Mouse (Mus musculus) midbrain, embryonic 14.5 days (tissue): ENCODE results near the gene Bpnt1. TPM values are rescaled to one million over a fixed set of nuclear protein-coding genes. Genes with fewer than 3 reads are reported as not detected.

ENCODE experiments used
- ATAC-seq: fragments of 200-750 bp; cut with Nextera tagmentation; 2 replicates; pipeline ENCODE4 v1.8.0; 2017; ENCODE audit warnings: moderate number of reproducible peaks, moderate library complexity; ENCODE audit not compliant: low FRiP score, low TSS enrichment
- DNase-seq: peaks from one replicate; pipeline ENCODE4 v3.0.0-alpha.2; 2015
- H3K27ac ChIP-seq: fragments of 300-500 bp; sonication (generic); replicated peaks from 2 replicates; pipeline ENCODE4 v1.5.1; 2014; ENCODE audit warnings: mild to moderate bottlenecking, low read depth, low read length, moderate library complexity
- H3K27me3 ChIP-seq: fragments of 300-500 bp; sonication (generic); 2 replicates; pipeline ENCODE4 v1.6.1; 2014; ENCODE audit warnings: low read length, control low read depth, mixed read lengths; ENCODE audit not compliant: control insufficient read depth, insufficient read depth
- H3K36me3 ChIP-seq: fragments of 300-500 bp; sonication (generic); 2 replicates; pipeline ENCODE4 v1.6.1; 2014; ENCODE audit warnings: low read length, control low read depth; ENCODE audit not compliant: control insufficient read depth, insufficient read depth
- H3K4me1 ChIP-seq: fragments of 300-500 bp; sonication (generic); 2 replicates; pipeline ENCODE4 v1.6.1; 2014; ENCODE audit warnings: mild to moderate bottlenecking, antibody characterized with exemption, low read length, control low read depth; ENCODE audit not compliant: control insufficient read depth, insufficient read depth
- H3K4me2 ChIP-seq: fragments of 300-500 bp; sonication (generic); 2 replicates; pipeline ENCODE4 v1.6.1; 2014; ENCODE audit warnings: mild to moderate bottlenecking, low read length, moderate library complexity
- H3K4me3 ChIP-seq: fragments of 300-500 bp; sonication (generic); replicated peaks from 2 replicates; pipeline ENCODE4 v1.5.1; 2014; ENCODE audit warnings: low read depth, low read length
- H3K9ac ChIP-seq: fragments of 300-500 bp; sonication (generic); replicated peaks from 2 replicates; pipeline ENCODE4 v1.6.1; 2014; ENCODE audit warnings: mild to moderate bottlenecking, low read length, moderate library complexity
- H3K9me3 ChIP-seq: fragments of 300-500 bp; sonication (generic); 2 replicates; pipeline ENCODE4 v1.6.1; 2016; ENCODE audit warnings: low read length, control low read depth, mixed read lengths; ENCODE audit not compliant: control insufficient read depth
- WGBS: fragments of 180-500 bp; shearing (Covaris S2); extraction: QIAGEN DNeasy Blood & Tissue Kit; methylation state at CpG from one replicate; pipeline ENCODE4 v1.1.7; 2014; 5-methylcytosine and 5-hydroxymethylcytosine counted together
- polyA plus RNA-seq: library from polyadenylated mRNA; unstranded; fragments of >200 nt; fragmentation: Nextera tagmentation; extraction: Ambion mirVana; gene quantifications from 2 replicates; pipeline ENCODE4 v1.2.1, GENCODE M21; 2014

Bpnt1 gene
- polyA plus RNA-seq, 1 experiment from 2014 or later, result 27.2 TPM

GRCm38 (mm10) chr1:185336535-185336934 lies 4.6 kb downstream of the Bpnt1 start:
- Histone ChIP-seq H3K9ac (no peak overlapping the region), H3K4me3 (no peak overlapping the region), H3K4me1 (peaks cover 14% of the 10 kb centered on the region), H3K36me3 (peaks cover 24% of the 10 kb centered on the region), H3K9me3 (no peaks in the 10 kb centered on the region), H3K27ac (no peak overlapping the region), H3K4me2 (no peak overlapping the region), H3K27me3 (no peaks in the 10 kb centered on the region)
- WGBS, result 17% methylated on average over 3 of the region's 3 CpGs
- ATAC-seq, result no peak
- peak; percentile 2 for DNase-seq

GRCm38 (mm10) chr1:185342441-185342840 lies 10.5 kb downstream of the Bpnt1 start:
- no peak overlapping the region for H3K27ac ChIP-seq
- H3K4me1 ChIP-seq, result no peaks in the 10 kb centered on the region
- H3K9ac ChIP-seq, result no peak overlapping the region
- no peak overlapping the region for H3K4me2 ChIP-seq
- no peak overlapping the region for H3K4me3 ChIP-seq
- no peaks in the 10 kb centered on the region for H3K9me3 ChIP-seq
- DNase-seq (no peak), ATAC-seq (no peak)
- H3K36me3 ChIP-seq, result peaks cover 76% of the 10 kb centered on the region
- WGBS, result 92% methylated on average over 4 of the region's 4 CpGs
- H3K27me3 ChIP-seq, result no peaks in the 10 kb centered on the region

GRCm38 (mm10) chr1:185343422-185343821 lies 11.5 kb downstream of the Bpnt1 start:
- no peak overlapping the region for H3K27ac ChIP-seq
- ATAC-seq (no peak), DNase-seq (no peak)
- no peaks in the 10 kb centered on the region for H3K27me3 ChIP-seq
- H3K4me1 ChIP-seq, result no peaks in the 10 kb centered on the region
- no peaks in the 10 kb centered on the region for H3K9me3 ChIP-seq
- H3K36me3 ChIP-seq, result peaks cover 83% of the 10 kb centered on the region
- WGBS, result 83% methylated on average over 8 of the region's 8 CpGs
- no peak overlapping the region for H3K9ac ChIP-seq
- H3K4me2 ChIP-seq, result no peak overlapping the region
- H3K4me3 ChIP-seq, result no peak overlapping the region

GRCm38 (mm10) chr1:185346188-185346587 lies 14.2 kb downstream of the Bpnt1 start:
- H3K9me3 ChIP-seq, result no peaks in the 10 kb centered on the region
- H3K4me1 ChIP-seq, result no peaks in the 10 kb centered on the region
- no peak overlapping the region for H3K9ac ChIP-seq
- H3K4me2 ChIP-seq, result no peak overlapping the region
- H3K36me3 ChIP-seq, result peaks cover 92% of the 10 kb centered on the region
- 79% methylated on average over 10 of the region's 10 CpGs for WGBS
- H3K27ac ChIP-seq, result no peak overlapping the region
- H3K27me3 ChIP-seq, result no peaks in the 10 kb centered on the region
- H3K4me3 ChIP-seq, result no peak overlapping the region
- DNase-seq, result no peak
- ATAC-seq, result no peak

GRCm38 (mm10) chr1:185349741-185350140 lies 17.8 kb downstream of the Bpnt1 start:
- no peaks in the 10 kb centered on the region for H3K9me3 ChIP-seq
- peaks cover 95% of the 10 kb centered on the region for H3K36me3 ChIP-seq
- no peak overlapping the region for H3K27ac ChIP-seq
- no peaks in the 10 kb centered on the region for H3K4me1 ChIP-seq
- H3K9ac ChIP-seq, result no peak overlapping the region
- DNase-seq (no peak), ATAC-seq (no peak)
- 95% methylated on average over 14 of the region's 14 CpGs for WGBS
- H3K27me3 ChIP-seq, result no peaks in the 10 kb centered on the region
- H3K4me3 ChIP-seq, result no peak overlapping the region
- no peak overlapping the region for H3K4me2 ChIP-seq

GRCm38 (mm10) chr1:185350611-185351010 lies 18.7 kb downstream of the Bpnt1 start:
- Histone ChIP-seq H3K9me3 (no peaks in the 10 kb centered on the region), H3K4me1 (no peaks in the 10 kb centered on the region), H3K4me3 (no peak overlapping the region), H3K9ac (no peak overlapping the region), H3K36me3 (peaks cover 95% of the 10 kb centered on the region), H3K27me3 (no peaks in the 10 kb centered on the region), H3K4me2 (no peak overlapping the region), H3K27ac (no peak overlapping the region)
- ATAC-seq (no peak), DNase-seq (no peak)
- 96% methylated on average over 4 of the region's 4 CpGs for WGBS

GRCm38 (mm10) chr1:185352151-185352550 lies 20.2 kb downstream of the Bpnt1 start:
- Histone ChIP-seq H3K4me2 (no peak overlapping the region), H3K9me3 (no peaks in the 10 kb centered on the region), H3K27ac (no peak overlapping the region), H3K9ac (no peak overlapping the region), H3K4me1 (no peaks in the 10 kb centered on the region), H3K36me3 (peaks cover 92% of the 10 kb centered on the region), H3K27me3 (no peaks in the 10 kb centered on the region), H3K4me3 (no peak overlapping the region)
- DNase-seq, result no peak
- no peak for ATAC-seq
- WGBS, result 95% methylated on average over 12 of the region's 12 CpGs

- Histone ChIP-seq H3K27ac (no peak overlapping the region), H3K9me3 (no peaks in the 10 kb centered on the region), H3K9ac (no peak overlapping the region), H3K36me3 (peaks cover 85% of the 10 kb centered on the region), H3K4me1 (no peaks in the 10 kb centered on the region), H3K4me2 (no peak overlapping the region), H3K4me3 (no peak overlapping the region), H3K27me3 (no peaks in the 10 kb centered on the region)
- DNase-seq, result no peak
- ATAC-seq, result no peak
- whole genome bisulfite sequencing, result 98% methylated on average over 8 of the region's 8 CpGs
These were observed 21.4 kb downstream of the Bpnt1 start for GRCm38 (mm10) chr1:185353351-185353750.

- H3K36me3 ChIP-seq, result peaks cover 80% of the 10 kb centered on the region
- H3K9me3 ChIP-seq, result no peaks in the 10 kb centered on the region
- H3K4me3 ChIP-seq, result no peak overlapping the region
- no peaks in the 10 kb centered on the region for H3K4me1 ChIP-seq
- no peaks in the 10 kb centered on the region for H3K27me3 ChIP-seq
- 92% methylated on average over 4 of the region's 4 CpGs for WGBS
- H3K4me2 ChIP-seq, result no peak overlapping the region
- ATAC-seq, result no peak
- H3K27ac ChIP-seq, result no peak overlapping the region
- DNase-seq, result no peak
- H3K9ac ChIP-seq, result no peak overlapping the region
These were observed 22.8 kb downstream of the Bpnt1 start for GRCm38 (mm10) chr1:185354731-185355130.
